Mouse (Mus musculus): ENCODE measurements around the gene Aoc2.

DNA sequence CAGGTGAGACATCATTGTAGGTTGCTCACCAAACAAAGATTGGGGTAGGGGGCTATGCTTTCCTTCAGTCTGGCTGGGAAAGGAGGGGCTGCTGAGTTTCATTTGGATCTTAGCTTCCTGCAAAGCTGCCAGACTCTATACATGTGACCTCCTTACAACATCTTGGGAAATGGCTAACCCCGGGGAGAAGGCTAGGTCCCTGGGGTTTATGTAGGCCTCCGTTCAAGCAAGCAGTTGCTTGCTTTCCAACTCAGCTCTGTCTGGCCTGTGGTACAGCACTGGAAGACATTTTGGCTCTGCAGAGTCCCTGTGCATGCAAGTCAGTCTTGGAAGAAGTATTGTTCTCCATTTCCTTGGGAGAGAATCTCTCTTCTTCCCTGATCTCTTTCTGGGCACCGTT is 7.7 kb downstream of the Aoc2 start:
- TF ChIP-seq SMC3 (IDR thresholded peaks at IDR 0.05; ENCODE audit: low read depth, low read length) (no peak), ZMIZ1 (IDR thresholded peaks at IDR 0.05; ENCODE audit: low read depth, low read length) (no peak), NELFE (IDR thresholded peaks at IDR 0.05; ENCODE audit: low read depth, low read length) (no peak)
